Mouse (Mus musculus) bone marrow, adult 2 months (tissue): ENCODE data around the gene Morn5. TPM values are rescaled to one million over a fixed set of nuclear protein-coding genes. Genes with fewer than 3 reads are reported as not detected.

Experiments
- H3K27ac ChIP-seq: fragments of 200-500 bp; 2 replicates; pipeline ENCODE4 v1.5.1; 2012; ENCODE audit warnings: low read depth, mild to moderate bottlenecking, control low read depth, inconsistent platforms, low read length; ENCODE audit not compliant: control insufficient read depth, poor library complexity, insufficient read depth
- H3K4me1 ChIP-seq: fragments of 200-500 bp; 2 replicates; pipeline ENCODE4 v1.6.1; 2011; ENCODE audit warnings: low read length; ENCODE audit not compliant: control insufficient read depth, insufficient read depth
- H3K4me3 ChIP-seq: fragments of 200-500 bp; replicated peaks from 2 replicates; pipeline ENCODE3; 2011; ENCODE audit warnings: mild to moderate bottlenecking, low read depth, low read length, control low read depth; ENCODE audit not compliant: control insufficient read depth
- CTCF ChIP-seq: fragments of 200-500 bp; IDR thresholded peaks from 2 replicates; pipeline ENCODE4 v1.5.1; 2011; ENCODE audit warnings: low read length, control low read depth; ENCODE audit not compliant: control insufficient read depth, insufficient read depth
- POLR2A ChIP-seq: fragments of 200-500 bp; IDR thresholded peaks from 2 replicates; pipeline ENCODE4 v1.6.1; 2011; ENCODE audit warnings: low read depth, mild to moderate bottlenecking, control low read depth, low read length, borderline replicate concordance; ENCODE audit not compliant: control insufficient read depth
- WGBS: fragments of 180-500 bp; shearing (Covaris S2); methylation state at CpG from one replicate; pipeline ENCODE4 v1.1.7; 2018; 5-methylcytosine and 5-hydroxymethylcytosine counted together
- polyA plus RNA-seq: library from polyadenylated mRNA; stranded (reverse); fragments of >200 nt; gene quantifications from 2 replicates; pipeline ENCODE4 v1.2.4, GENCODE M21; 2011; ENCODE audit warnings: low replicate concordance; ENCODE audit not compliant: missing spikeins, insufficient read depth, insufficient read length

The Morn5 gene
- polyA plus RNA-seq = not detected in 2 replicates

DNA sequence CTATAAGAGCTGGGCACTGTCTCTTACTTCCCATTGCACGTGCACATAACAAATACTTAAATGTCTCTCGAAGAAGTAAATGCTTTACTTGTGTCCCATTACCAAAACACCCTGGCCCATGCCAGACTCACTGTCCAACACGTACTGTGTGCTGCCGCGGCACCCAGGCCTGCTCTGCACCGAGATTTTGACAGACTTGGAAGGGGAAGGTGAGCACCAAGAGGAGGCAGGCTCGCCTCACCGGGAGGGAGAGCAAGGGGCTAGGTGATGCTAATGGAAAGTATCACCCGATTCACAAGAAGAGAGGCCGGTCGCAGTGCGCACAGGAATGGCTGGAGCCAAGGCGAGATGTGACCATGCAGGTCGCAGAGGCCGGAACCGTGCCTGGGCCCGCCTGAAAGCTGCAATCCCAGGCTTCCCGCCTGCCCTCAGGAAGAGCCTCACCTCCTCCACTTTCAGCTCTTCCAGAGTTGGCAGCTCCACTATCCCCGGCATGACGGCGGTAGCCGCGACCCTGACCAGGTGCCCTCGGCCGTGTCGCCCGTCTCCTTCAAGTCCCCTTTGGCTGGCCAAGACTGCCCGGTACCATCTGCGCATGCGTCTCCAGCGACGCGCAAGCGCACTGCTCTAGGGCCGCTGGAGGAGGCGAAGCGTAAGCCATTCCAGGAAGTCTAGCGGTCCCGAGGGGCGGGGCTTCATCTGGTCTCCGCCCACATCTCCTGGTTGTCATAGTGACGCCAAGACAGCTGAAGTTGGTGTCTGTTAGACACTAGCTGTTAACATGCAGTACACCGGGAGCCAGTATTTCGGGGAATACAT lies at the start of gene Morn5, which contains the start of gene Ndufa8:
Gene Morn5, plus strand, starts transcription at position 711 of the 819 bp plus-strand sequence.
Gene Ndufa8, minus strand, starts transcription at position 659 of the 819 bp plus-strand sequence.
- under 1% methylated on average over 44 of the region's 44 CpGs for WGBS
- no peak within 1 kb of the TSS for H3K27ac ChIP-seq
- peak; percentile 92; the same call in 1 of the 2 replicates for TF ChIP-seq POLR2A
- TF ChIP-seq CTCF = no peak

DNA sequence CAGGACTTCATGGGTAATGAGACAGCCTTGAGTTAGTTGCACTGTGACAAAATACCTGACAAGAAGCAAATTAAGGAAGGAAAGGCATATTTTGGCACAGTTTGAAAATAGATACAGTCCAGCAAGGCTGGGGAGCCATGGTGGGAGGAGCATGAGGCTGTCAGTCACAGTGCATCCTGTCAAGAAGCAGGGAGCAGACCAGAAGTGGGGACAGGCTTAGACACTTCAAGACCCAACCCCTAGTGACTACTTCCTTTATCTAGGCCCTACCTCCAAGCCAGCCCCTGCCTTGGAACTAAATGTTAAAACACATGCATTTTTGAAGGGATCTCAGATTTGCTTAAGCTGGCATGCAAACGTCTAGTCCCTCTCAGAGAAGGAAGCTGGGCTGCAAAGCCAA lies 48.9 kb upstream of the Morn5 start:
- no peak overlapping the region for H3K4me3 ChIP-seq
- WGBS = 7% methylated on average over 1 of the region's 1 CpGs
- H3K27ac ChIP-seq = no peak overlapping the region
- H3K4me1 ChIP-seq = no peaks in the 10 kb centered on the region
- TF ChIP-seq CTCF (no peak), POLR2A (no peak)

More for the DNA sequence above, at the start of gene Morn5, which contains the start of gene Ndufa8:
- Histone ChIP-seq H3K4me1 (no peaks in the 10 kb centered on the region; the same call in 1 of the 2 replicates), H3K4me3 (peak within 1 kb of the TSS; percentile 94)

DNA sequence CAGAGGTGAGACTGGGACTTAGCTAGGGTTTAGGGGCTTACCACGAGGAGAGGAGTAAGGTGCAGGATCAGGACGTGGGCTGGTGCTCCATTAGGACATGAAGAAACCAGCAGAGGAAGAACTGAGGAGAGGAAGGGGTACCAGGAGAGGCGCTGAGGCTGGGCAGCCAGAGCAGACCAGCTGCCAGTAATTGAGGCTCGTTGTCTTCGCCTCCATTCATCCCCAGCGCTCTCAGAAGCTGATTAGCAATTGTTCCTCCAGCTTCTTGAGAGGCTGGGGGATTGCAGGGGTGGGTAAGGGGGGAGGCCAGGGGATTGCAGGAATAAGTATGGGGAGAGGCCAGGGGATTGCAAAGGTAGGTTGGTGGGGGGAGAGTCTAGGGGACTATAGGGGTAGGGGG lies 47.1 kb upstream of the Morn5 start:
- TF ChIP-seq CTCF (no peak), POLR2A (no peak)
- 64% methylated on average over 6 of the region's 6 CpGs for WGBS

DNA sequence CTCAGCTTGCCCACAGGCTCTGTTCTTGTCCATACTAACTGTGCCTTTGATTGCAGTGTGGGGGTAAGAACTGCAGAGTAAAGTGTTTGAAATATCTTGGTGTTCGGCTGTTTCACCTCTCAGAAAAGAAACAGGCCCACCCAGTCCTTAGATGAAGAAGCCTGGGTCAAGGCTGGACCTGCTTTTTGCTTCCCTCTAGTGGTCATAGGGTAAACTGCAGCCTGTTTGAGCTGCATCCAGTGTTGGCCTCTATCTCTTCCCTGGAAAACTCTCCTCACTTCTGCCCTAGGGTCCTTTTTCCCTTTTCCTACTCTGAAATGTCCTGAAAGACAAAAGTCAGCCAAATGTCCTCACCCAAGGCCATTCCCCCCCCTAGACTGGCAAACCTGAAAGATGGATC lies 41.2 kb upstream of the Morn5 start:
- Histone ChIP-seq H3K4me1 (no peaks in the 10 kb centered on the region), H3K4me3 (no peak overlapping the region), H3K27ac (no peak overlapping the region)
- TF ChIP-seq CTCF = peak; percentile 64
- no peak for TF ChIP-seq POLR2A
- 0% methylated on average over 1 of the region's 1 CpGs for WGBS

More for the DNA sequence above, 47.1 kb upstream of the Morn5 start:
- Histone ChIP-seq H3K4me3 (no peak overlapping the region), H3K27ac (no peak overlapping the region), H3K4me1 (no peaks in the 10 kb centered on the region)

DNA sequence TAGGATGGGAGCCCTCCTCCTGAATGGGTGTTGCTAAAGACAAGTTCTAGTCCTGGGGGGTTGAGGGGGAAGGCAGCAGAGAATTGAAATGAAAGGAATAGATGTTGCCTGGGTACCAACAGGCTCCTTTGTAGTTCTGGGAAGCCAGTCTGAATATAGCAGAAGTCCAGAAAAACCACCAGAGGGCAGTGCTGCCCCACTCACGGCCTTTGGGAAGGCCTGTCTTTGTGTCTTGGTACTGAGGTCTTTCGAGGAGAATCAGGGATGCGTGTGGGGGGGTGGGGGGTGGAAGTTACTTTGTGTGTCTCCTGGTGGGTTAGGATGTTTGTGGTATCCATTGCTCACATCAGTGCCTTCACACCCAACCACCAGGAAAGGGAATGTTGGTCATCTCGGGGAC lies 39.9 kb upstream of the Morn5 start:
- Histone ChIP-seq H3K4me1 (no peaks in the 10 kb centered on the region), H3K4me3 (no peak overlapping the region), H3K27ac (no peak overlapping the region)
- 22% methylated on average over 4 of the region's 4 CpGs for WGBS
- peak; percentile 74 for TF ChIP-seq CTCF
- no peak for TF ChIP-seq POLR2A

DNA sequence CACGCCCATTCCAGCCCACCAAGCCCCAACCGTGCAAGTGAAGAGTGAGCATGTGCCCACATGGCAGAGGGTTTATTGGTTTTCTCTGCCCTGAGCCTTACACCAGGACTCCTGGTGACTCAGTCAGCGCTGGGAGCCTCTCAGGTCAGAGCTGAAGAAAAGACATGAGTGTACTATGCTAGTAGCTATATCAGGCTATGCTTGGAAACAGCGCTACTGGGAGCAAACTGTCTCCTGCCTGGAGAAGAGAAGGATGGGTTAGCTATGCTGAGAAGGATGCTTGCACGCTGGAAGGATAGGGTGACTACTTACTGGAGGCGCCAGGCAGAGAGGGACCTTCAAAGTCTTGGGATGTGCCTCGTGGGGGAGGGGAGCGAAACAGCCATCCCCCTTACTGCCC lies 38.7 kb upstream of the Morn5 start:
- Histone ChIP-seq H3K4me1 (no peaks in the 10 kb centered on the region), H3K4me3 (no peak overlapping the region), H3K27ac (no peak overlapping the region)
- TF ChIP-seq POLR2A = no peak
- TF ChIP-seq CTCF = no peak
- WGBS = 65% methylated on average over 8 of the region's 8 CpGs

DNA sequence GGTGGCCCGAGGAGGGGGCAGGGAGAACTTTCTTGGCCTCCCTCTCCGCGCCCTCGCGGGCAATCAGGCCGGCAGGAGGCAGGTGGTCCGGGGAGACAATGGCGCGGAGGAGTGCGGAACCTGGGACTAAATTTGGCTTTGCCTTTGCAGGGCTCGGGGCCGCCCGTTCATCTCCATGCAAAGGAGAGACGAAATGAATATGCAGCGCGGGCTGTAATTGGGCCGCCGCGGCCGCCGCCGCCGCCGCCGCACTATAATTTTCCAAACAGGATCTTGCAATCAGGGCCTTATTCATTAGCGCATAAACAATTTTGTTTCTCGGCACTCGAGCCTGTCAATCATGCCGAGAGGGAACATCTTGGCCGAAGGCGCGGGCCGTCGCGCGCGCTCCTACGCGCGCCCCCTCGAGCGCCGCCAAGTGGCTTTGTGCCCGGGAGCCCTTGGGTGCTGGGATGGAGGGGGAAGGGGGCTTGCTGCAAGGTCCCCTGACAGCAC lies 37.9 kb upstream of the Morn5 start:
- Histone ChIP-seq H3K27ac (no peak overlapping the region), H3K4me3 (no peak overlapping the region), H3K4me1 (no peaks in the 10 kb centered on the region)
- TF ChIP-seq CTCF (no peak), POLR2A (no peak)
- WGBS = 1% methylated on average over 44 of the region's 44 CpGs

DNA sequence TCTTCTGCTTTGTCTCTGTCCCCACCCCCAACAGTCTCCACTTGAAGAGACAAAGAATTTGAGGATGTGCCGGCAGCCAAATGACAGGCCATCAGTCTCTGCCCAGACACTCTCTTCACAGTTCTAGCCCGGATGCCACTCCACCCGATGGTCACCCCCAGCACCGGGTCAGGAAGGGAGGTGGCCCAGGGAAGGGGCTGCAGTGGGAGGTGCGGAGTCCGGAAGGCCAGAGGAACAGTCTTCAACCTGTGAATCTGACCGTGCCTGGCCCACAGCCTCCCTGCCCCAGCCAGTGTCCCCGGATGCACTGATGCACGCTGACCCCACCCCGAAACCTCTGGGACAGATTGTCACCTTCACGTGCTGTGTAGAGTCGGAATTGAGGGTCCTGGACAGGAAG lies 36.2 kb upstream of the Morn5 start:
- WGBS = 60% methylated on average over 12 of the region's 12 CpGs
- TF ChIP-seq CTCF (no peak), POLR2A (no peak)

More for the DNA sequence above, 36.2 kb upstream of the Morn5 start:
- no peaks in the 10 kb centered on the region for H3K4me1 ChIP-seq
- no peak overlapping the region for H3K27ac ChIP-seq
- no peak overlapping the region for H3K4me3 ChIP-seq
